Mouse (Mus musculus): ENCODE data around the gene Rexo5. TPM values are rescaled to one million over a fixed set of nuclear protein-coding genes. Genes with fewer than 3 reads are reported as not detected.

Rexo5 gene
- 1 to 10 TPM in 1 of 2 experiments, under 1 TPM in 1; 0.84 to 6.0 TPM for polyA plus RNA-seq (2012; fragmentation: generic; extraction: Trizol)

DNA sequence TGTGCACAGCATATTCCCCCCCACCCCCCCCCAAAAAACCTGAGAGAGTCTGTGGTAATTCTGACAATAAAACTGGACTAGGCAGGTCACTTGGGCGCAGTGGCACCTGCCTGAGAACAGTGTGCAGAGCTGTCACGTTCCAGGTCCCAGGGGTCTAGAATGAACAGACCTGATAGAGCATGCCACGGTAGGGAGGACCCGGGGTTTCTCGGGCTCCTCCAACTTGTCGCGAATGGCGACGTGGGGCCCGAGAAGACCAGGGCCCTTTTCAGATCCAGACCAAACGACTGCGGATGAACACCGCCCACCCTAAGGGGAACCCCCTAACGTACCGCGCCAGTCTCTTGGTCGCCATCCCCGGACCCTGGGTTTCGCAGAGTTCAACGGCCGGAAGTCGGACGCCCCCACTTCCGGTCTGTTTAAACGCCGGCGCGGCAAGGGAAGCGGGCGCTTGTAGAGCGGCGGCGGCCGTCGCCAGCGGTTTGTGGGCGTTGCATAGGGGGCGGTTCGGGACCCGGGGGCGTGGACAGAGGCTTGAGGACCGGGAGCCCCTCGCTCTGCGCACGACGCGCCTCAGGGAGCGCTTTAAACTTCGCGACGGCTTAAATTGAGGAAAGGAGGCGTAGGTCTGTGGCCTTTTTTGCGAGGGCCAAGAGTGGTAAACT, at the start of gene Rexo5, which contains the start of gene Eri2:
Rexo5 (plus strand) TSS at position 421 of the 665 bp plus-strand sequence.
Eri2 (minus strand) TSS at position 473 of the 665 bp plus-strand sequence.

DNA sequence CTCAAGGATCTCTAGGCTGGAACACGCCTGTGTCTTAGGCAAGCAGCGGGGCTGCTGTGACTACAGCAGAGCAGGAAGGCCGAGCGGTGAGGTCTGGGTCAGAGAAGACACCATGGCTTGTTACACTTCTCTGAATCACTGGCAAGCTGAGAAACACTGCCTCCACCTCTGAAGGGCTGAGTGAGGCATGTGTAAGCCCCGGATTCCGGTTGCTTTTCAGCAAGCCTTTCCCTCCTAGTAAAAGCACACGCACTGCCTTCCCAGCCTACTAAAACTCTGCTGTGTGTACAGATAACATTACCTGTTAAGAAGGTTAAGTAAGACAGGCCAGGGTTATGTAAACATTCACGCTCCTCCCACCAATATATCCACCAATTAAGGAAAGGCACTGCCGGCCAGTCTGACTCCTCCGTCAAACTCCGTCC, 33.3 kb upstream of the Rexo5 start, which contains the start of gene Acsm3:
Acsm3 (plus strand) TSS at position 397 of the 425 bp plus-strand sequence.

DNA sequence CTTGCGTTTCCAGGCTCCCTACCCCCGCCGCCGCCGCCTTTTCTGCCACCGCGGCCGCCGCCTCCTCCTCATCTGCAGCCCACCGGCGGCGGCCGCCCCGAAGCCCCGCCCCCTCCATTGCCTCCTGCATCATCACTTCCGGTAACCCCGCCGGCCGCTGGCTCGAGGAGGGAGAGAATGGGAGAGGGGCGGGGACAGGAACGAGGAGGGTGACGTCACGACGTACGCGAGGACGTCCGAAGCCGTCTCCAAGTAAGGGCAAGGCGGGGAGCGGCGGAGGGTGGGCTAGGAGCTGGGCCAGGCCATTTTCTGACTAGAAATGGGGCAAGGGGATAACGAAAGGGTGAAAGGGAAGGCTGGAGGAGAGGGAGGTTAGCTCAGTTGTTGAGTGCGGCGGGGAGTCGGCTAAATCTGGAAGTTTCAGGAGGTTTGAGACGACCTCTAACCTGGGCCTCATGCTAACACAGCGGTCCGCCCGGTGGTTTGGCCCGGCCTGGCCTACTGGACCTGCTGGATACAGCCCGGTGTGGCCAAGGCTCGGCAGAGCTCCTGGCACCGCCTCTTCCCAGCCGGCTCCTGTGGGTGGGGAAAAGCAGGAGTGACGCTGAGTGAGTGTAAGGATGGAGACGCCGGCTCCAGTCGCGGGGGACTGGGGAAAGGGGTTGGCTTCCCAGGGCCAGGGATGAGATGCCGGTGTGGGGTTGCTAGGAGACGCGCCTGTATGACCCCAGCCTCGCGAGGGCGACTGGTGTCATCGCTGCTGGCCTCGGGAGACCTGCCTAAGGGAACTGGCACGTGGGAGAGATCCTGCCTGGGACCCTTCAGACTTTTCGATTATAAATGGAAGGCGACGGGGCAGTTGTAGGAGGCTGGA, 102.1 kb downstream of the Rexo5 start, which contains the start of the genes Lyrm1 and Dcun1d3:
Lyrm1 (plus strand) TSS at position 223 of the 874 bp plus-strand sequence.
Dcun1d3 (minus strand) TSS at position 660 of the 874 bp plus-strand sequence.

Other genes with a start within 250 kb of the Rexo5 start
- gene Acsm2, start 239.7 kb upstream of the Rexo5 start, polyA plus RNA-seq (2012; fragmentation: generic; extraction: Trizol) = not detected
- not detected for gene Acsm1, start 187.0 kb upstream of the Rexo5 start, polyA plus RNA-seq (2012; fragmentation: generic; extraction: Trizol)
- not detected for gene Acsm4, start 104.0 kb upstream of the Rexo5 start, polyA plus RNA-seq (2012; fragmentation: generic; extraction: Trizol)
- gene Thumpd1, start 73.2 kb upstream of the Rexo5 start, polyA plus RNA-seq (2012; fragmentation: generic; extraction: Trizol) = 10 to 100 TPM in 1 of 2 experiments, 1 to 10 TPM in 1; 1.8 to 10.4 TPM
- gene Acsm3, start 33.1 kb upstream of the Rexo5 start, polyA plus RNA-seq (2012; fragmentation: generic; extraction: Trizol) = under 1 TPM in 1 of 2 experiments, not detected in 1; 0.05 TPM
- 1 to 10 TPM in 1 of 2 experiments, under 1 TPM in 1; 0.28 to 1.8 TPM for gene Eri2, start 52 bp downstream of the Rexo5 start, polyA plus RNA-seq (2012; fragmentation: generic; extraction: Trizol)
- 1 to 10 TPM in 1 of 2 experiments, under 1 TPM in 1; 0.90 to 3.3 TPM for gene Lyrm1, start 101.9 kb downstream of the Rexo5 start, polyA plus RNA-seq (2012; fragmentation: generic; extraction: Trizol)
- 1 to 10 TPM in 1 of 2 experiments, under 1 TPM in 1; 0.33 to 2.8 TPM for gene Dcun1d3, start 102.3 kb downstream of the Rexo5 start, polyA plus RNA-seq (2012; fragmentation: generic; extraction: Trizol)

Data from C3H10T1/2 (cell line).